Mouse (Mus musculus) thymus, adult 2 months (tissue): ENCODE measurements at regions not wholly inside any gene's neighbourhood (a gene's known extent, or its start where the extent isn't known, plus 50 kb on each side); places are given as distances from the start of the nearest gene placed in this dataset.

ENCODE experiments used
- CTCF ChIP-seq: fragments of 200-500 bp; IDR thresholded peaks from 2 replicates; pipeline ENCODE4 v1.5.1; 2012; ENCODE audit warnings: mild to moderate bottlenecking, control low read depth, low read length, moderate library complexity, borderline replicate concordance; ENCODE audit not compliant: control insufficient read depth, poor library complexity, insufficient read depth; ENCODE audit errors: extremely low read depth
- POLR2A ChIP-seq: fragments of 200-500 bp; IDR thresholded peaks from 2 replicates; pipeline ENCODE4 v1.6.1; 2012; ENCODE audit warnings: mild to moderate bottlenecking, low read length, control low read depth, moderate library complexity; ENCODE audit not compliant: control insufficient read depth, poor library complexity, insufficient read depth; ENCODE audit errors: extremely low read depth

DNA sequence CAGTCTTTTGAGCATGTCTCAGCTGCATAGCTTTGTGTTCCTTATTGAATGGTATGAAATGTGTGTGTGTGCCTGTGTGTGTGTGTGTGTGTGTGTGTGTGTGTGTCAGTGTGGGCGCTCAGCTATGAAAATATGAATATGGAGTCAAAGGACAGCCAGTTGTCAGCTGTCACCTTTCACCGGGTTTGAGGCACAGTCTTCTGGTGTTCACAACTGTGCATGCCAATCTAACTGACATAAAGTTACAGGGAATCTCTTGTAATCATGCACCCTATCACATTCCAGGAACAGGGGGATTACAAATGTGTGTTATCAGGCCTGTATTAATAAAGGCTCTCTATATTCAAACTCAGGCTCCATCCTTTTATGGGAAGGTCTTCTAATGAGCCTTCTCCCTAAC is 688.8 kb downstream of the Kcnj2 start:
- TF ChIP-seq POLR2A (no peak), CTCF (no peak)
